In the genomic region with DNA sequence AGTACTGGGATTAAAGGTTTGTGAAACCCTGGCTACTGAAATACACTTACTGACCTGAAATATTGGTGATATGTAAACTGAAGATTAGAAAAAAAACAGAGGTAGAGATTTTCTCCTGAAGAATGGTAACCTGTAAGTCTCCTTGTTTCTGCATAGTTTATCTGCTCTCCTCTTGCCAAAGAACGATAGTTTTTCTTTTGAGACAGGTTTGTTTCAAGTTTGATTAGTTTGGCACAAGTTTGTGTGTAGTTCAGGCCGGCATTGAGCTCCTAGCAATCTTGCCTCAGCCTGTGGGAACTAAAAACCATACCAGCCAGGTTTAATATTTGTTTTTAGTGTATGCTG, we compare ENCODE assay signal across 8 mouse cellular contexts. TPM values are rescaled to one million over a fixed set of nuclear protein-coding genes. Genes with fewer than 3 reads are reported as not detected.
DNase-seq lines count a peak whose midpoint lies in the region; ATAC-seq and TF ChIP-seq lines count a peak whose summit lies in the region.

No protein-coding gene starts in this region.

- peaks cover 60% of the 10 kb centered on the region for H3K79me3 ChIP-seq in C2C12 (ENCODE audit: low read depth)

- no peak for ATAC-seq in forebrain, embryonic 14.5 days
- no peak for ATAC-seq in liver, embryonic 13.5 days (ENCODE audit: low read depth)

- peak overlapping the region; percentile 77 for H3K4me3 ChIP-seq in gastrocnemius, adult 2 months
- H3K4me3 ChIP-seq in C2C12 (ENCODE audit: insufficient read depth, poor library complexity, severe bottlenecking) = peak overlapping the region; percentile 89
- H3K4me3 ChIP-seq in forebrain, embryonic 14.5 days (ENCODE audit: low read depth, low read length) = peak overlapping the region; percentile 84
- peak overlapping the region; percentile 97 for H3K4me3 ChIP-seq in liver, embryonic 13.5 days (replicated peaks)

- peaks cover 16% of the 10 kb centered on the region for H3K4me1 ChIP-seq in forebrain, embryonic 14.5 days (ENCODE audit: control insufficient read depth, insufficient read depth, low read length)
- peaks cover 44% of the 10 kb centered on the region for H3K4me1 ChIP-seq in liver, embryonic 13.5 days (replicated peaks)

- H3K27me3 ChIP-seq in C2C12 (ENCODE audit: control insufficient read depth, insufficient read depth, insufficient read length) = no peaks in the 10 kb centered on the region
- H3K27me3 ChIP-seq in forebrain, embryonic 14.5 days (replicated peaks; ENCODE audit: control insufficient read depth, insufficient read depth, low read length) = no peaks in the 10 kb centered on the region
- no peaks in the 10 kb centered on the region for H3K27me3 ChIP-seq in liver, embryonic 13.5 days

- WGBS in forebrain, embryonic 14.5 days = 53% methylated on average over 2 of the region's 2 CpGs
- WGBS in liver, embryonic 13.5 days (ENCODE audit: insufficient replicate concordance) = 47% methylated on average over 2 of the region's 2 CpGs

- intact Hi-C loops in gastrocnemius, adult 2 months (cut with DNase I) = no loop called here
- intact Hi-C loops in gastrocnemius, postnatal 14 days (cut with DNase I; ENCODE audit: low total_unique reads) = no loop called here

- H3K4me2 ChIP-seq in forebrain, embryonic 14.5 days (ENCODE audit: low read length) = peak overlapping the region; percentile 80
- peak overlapping the region; percentile 82 for H3K4me2 ChIP-seq in liver, embryonic 13.5 days

- H3K79me2 ChIP-seq in C2C12 (ENCODE audit: control insufficient read depth, insufficient read depth) = peaks cover 74% of the 10 kb centered on the region

- no peaks in the 10 kb centered on the region for H3K9me3 ChIP-seq in forebrain, embryonic 14.5 days (replicated peaks; ENCODE audit: control insufficient read depth, low read length)
- no peaks in the 10 kb centered on the region for H3K9me3 ChIP-seq in liver, embryonic 13.5 days (replicated peaks)

- H3ac ChIP-seq in C2C12 (ENCODE audit: control insufficient read depth, insufficient read length, low read depth) = peak overlapping the region; percentile 98

- peaks cover 22% of the 10 kb centered on the region for H3K36me3 ChIP-seq in C2C12 (ENCODE audit: control insufficient read depth, insufficient read depth)
- H3K36me3 ChIP-seq in forebrain, embryonic 14.5 days (ENCODE audit: control insufficient read depth, insufficient read depth, low read length) = 0 out of 2 replicates have a peak, but pooled peaks cover 4% of the 10 kb centered on the region
- H3K36me3 ChIP-seq in liver, embryonic 13.5 days = peaks cover 19% of the 10 kb centered on the region

- no peak for TF ChIP-seq CTCF in gastrocnemius, adult 2 months (IDR thresholded peaks at IDR 0.05)
- no peak for TF ChIP-seq CTCF in C2C12 (IDR thresholded peaks at IDR 0.05; ENCODE audit: control insufficient read depth, insufficient read depth, insufficient read length)

- H3K9ac ChIP-seq in forebrain, embryonic 14.5 days (ENCODE audit: low read length) = peak overlapping the region; percentile 96
- peak overlapping the region; percentile 97 for H3K9ac ChIP-seq in liver, embryonic 13.5 days

- no peak for DNase-seq in gastrocnemius, adult 2 months
- DNase-seq in gastrocnemius, adult 8-10 months (ENCODE audit: low spot score in 2 of 2) = no peak
- DNase-seq in forebrain, embryonic 14.5 days (ENCODE audit: low spot score) = no peak
- no peak for DNase-seq in liver, embryonic 13.5 days
- DNase-seq in adrenal gland, postnatal 14 days = no peak
- DNase-seq in urinary bladder, adult 2 months (ENCODE audit: low spot score) = no peak
- DNase-seq in gastrocnemius, postnatal 14 days = no peak

- H3K27ac ChIP-seq in gastrocnemius, adult 2 months = peak overlapping the region; percentile 95; the same call in 1 of the 2 replicates
- H3K27ac ChIP-seq in forebrain, embryonic 14.5 days (ENCODE audit: low read depth, low read length) = no peak overlapping the region
- peak overlapping the region; percentile 96; the same call in 1 of the 2 replicates for H3K27ac ChIP-seq in liver, embryonic 13.5 days

TF ChIP-seq in C2C12, 6 proteins besides CTCF, POLR2A, EP300 and RAD21:
- no peak for TF ChIP-seq MYOD1 (IDR thresholded peaks at IDR 0.05; ENCODE audit: control insufficient read depth, insufficient read length, low read depth)
- no peak for TF ChIP-seq USF1 (IDR thresholded peaks at IDR 0.05; ENCODE audit: low read depth)
- TF ChIP-seq MYOG (IDR thresholded peaks at IDR 0.05; ENCODE audit: control insufficient read depth, extremely low read depth, insufficient read length) = no peak
- TF ChIP-seq MAX (IDR thresholded peaks at IDR 0.05) = no peak
- no peak for TF ChIP-seq FOSL1 (IDR thresholded peaks at IDR 0.05; ENCODE audit: insufficient read depth, low read length, poor library complexity, severe bottlenecking)
- TF ChIP-seq CEBPB (IDR thresholded peaks at IDR 0.05; ENCODE audit: low read depth) = no peak

RNA-seq across cellular contexts. Expression of a gene that starts 1.3 kb away (rescaled TPM):
- total RNA-seq in gastrocnemius, adult 2 months (2021) = 1 to 10 TPM; 8.9 to 9.0 TPM
- total RNA-seq in gastrocnemius, adult 8-10 months (2022) = 1 to 10 TPM; 7.2 to 9.8 (median 8.1) TPM
- 10.5 TPM for polyA plus RNA-seq in C2C12 (2012; fragmentation: generic; extraction: Trizol)
- 44.9 and 45.1 TPM in 2 replicates for polyA plus RNA-seq in forebrain, embryonic 14.5 days (2014; fragmentation: Nextera tagmentation; extraction: Ambion mirVana)
- polyA plus RNA-seq in liver, embryonic 13.5 days (2015; fragmentation: Nextera tagmentation; extraction: Ambion mirVana) = 29.4 and 36.7 TPM in 2 replicates
- total RNA-seq in adrenal gland, postnatal 14 days (2021) = 24.3 and 26.0 TPM in 2 replicates
- 22.0 and 28.7 TPM in 2 replicates for polyA plus RNA-seq in urinary bladder, adult 2 months (2012; rRNA removed)
- 1 to 10 TPM; 7.3 to 9.2 TPM for total RNA-seq in gastrocnemius, postnatal 14 days (2021)

RNA-seq across cellular contexts. Expression of a gene that starts 1.4 kb away (rescaled TPM):
- total RNA-seq in gastrocnemius, adult 2 months (2021) = 100 to 1,000 TPM; 123 to 190 TPM
- total RNA-seq in gastrocnemius, adult 8-10 months (2022) = 100 to 1,000 TPM; 129 to 137 (median 136) TPM
- polyA plus RNA-seq in C2C12 (2012; fragmentation: generic; extraction: Trizol) = 44.4 TPM
- polyA plus RNA-seq in forebrain, embryonic 14.5 days (2014; fragmentation: Nextera tagmentation; extraction: Ambion mirVana) = 66.1 and 73.3 TPM in 2 replicates
- polyA plus RNA-seq in liver, embryonic 13.5 days (2015; fragmentation: Nextera tagmentation; extraction: Ambion mirVana) = 66.4 and 68.0 TPM in 2 replicates
- total RNA-seq in adrenal gland, postnatal 14 days (2021) = 135 and 157 TPM in 2 replicates
- 94.5 and 97.4 TPM in 2 replicates for polyA plus RNA-seq in urinary bladder, adult 2 months (2012; rRNA removed)
- total RNA-seq in gastrocnemius, postnatal 14 days (2021) = 100 to 1,000 TPM in 1 of 2 experiments, 10 to 100 TPM in 1; 94.2 to 119 TPM

RNA-seq across cellular contexts. Expression of a gene that starts 12.2 kb away (rescaled TPM):
- not detected for total RNA-seq in gastrocnemius, adult 2 months (2021)
- not detected for total RNA-seq in gastrocnemius, adult 8-10 months (2022)
- 0.02 TPM for polyA plus RNA-seq in C2C12 (2012; fragmentation: generic; extraction: Trizol)
- polyA plus RNA-seq in forebrain, embryonic 14.5 days (2014; fragmentation: Nextera tagmentation; extraction: Ambion mirVana) = 1.4 and 2.6 TPM in 2 replicates
- polyA plus RNA-seq in liver, embryonic 13.5 days (2015; fragmentation: Nextera tagmentation; extraction: Ambion mirVana) = 0.13 and 0.16 TPM in 2 replicates
- 0.83 and 1.3 TPM in 2 replicates for total RNA-seq in adrenal gland, postnatal 14 days (2021)
- polyA plus RNA-seq in urinary bladder, adult 2 months (2012; rRNA removed) = 0.06 and 0.10 TPM in 2 replicates
- not detected for total RNA-seq in gastrocnemius, postnatal 14 days (2021)

RNA-seq across cellular contexts. Expression of a gene that starts 31.3 kb away (rescaled TPM):
- 10 to 100 TPM; 47.1 to 52.2 TPM for total RNA-seq in gastrocnemius, adult 2 months (2021)
- total RNA-seq in gastrocnemius, adult 8-10 months (2022) = 10 to 100 TPM; 45.0 to 68.9 (median 57.9) TPM
- polyA plus RNA-seq in C2C12 (2012; fragmentation: generic; extraction: Trizol) = 28.3 TPM
- 50.3 and 57.9 TPM in 2 replicates for polyA plus RNA-seq in forebrain, embryonic 14.5 days (2014; fragmentation: Nextera tagmentation; extraction: Ambion mirVana)
- polyA plus RNA-seq in liver, embryonic 13.5 days (2015; fragmentation: Nextera tagmentation; extraction: Ambion mirVana) = 9.5 and 9.6 TPM in 2 replicates
- 168 and 171 TPM in 2 replicates for total RNA-seq in adrenal gland, postnatal 14 days (2021)
- polyA plus RNA-seq in urinary bladder, adult 2 months (2012; rRNA removed) = 92.9 and 97.0 TPM in 2 replicates
- total RNA-seq in gastrocnemius, postnatal 14 days (2021) = 10 to 100 TPM; 49.6 to 49.9 TPM
